9 mouse cellular contexts compared by ENCODE assay signal in the genomic region with DNA sequence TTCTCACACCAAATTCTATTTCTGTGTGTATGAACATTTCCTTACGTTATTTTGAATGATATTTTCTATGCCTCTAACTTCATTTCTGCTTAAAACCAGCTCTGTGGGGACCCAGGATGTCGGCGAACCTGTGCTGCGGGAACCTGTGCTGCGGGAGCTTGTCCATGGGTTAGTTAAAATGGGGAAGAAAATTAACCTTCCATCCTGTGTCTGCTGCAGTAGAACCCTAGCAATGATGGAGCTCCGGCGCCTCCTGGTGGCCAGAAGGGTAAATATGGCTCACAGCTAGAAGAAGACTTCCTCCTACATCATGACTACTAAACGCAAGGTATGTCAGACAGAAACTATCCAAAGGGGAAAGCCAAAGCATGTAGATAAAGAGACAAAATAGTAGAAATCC. TPM values are rescaled to one million over a fixed set of nuclear protein-coding genes. Genes with fewer than 3 reads are reported as not detected.
DNase-seq lines count a peak whose midpoint lies in the region; TF ChIP-seq lines count a peak whose summit lies in the region.
"Had no signal": no experiment of that assay in that cellular context is flagged by ENCODE, and none has a peak within 500 bp of the region (broad histone marks: within the 10 kb centered on the region; RNA-seq: fewer than 3 reads in every experiment).

No protein-coding gene starts in this region.

- peak; percentile 99 for TF ChIP-seq RAD21 in MEL (IDR thresholded peaks at IDR 0.05; ENCODE audit: low read depth, low read length)

- no peaks in the 10 kb centered on the region for H3K79me2 ChIP-seq in MEL (ENCODE audit: control insufficient read depth, insufficient read depth, low read length, poor library complexity)

- no peak overlapping the region for H3K27ac ChIP-seq in MEL (ENCODE audit: control insufficient read depth, low read depth, low read length)
- H3K27ac ChIP-seq in gastrocnemius, adult 2 months = no peak overlapping the region
- H3K27ac ChIP-seq: liver, embryonic 15.5 days had no signal

- no peak for TF ChIP-seq EP300 in MEL (IDR thresholded peaks at IDR 0.05; ENCODE audit: low read depth in 1 of 2, low read length in 2 of 2)

- intact Hi-C loops in heart, postnatal 25 days (cut with DNase I) = no loop called here
- intact Hi-C loops in gastrocnemius, adult 2 months (cut with DNase I) = loop anchor here (2.0 kb wide), 1 partner anchor 1494 kb away; no protein-coding TSS in a partner anchor

- no peaks in the 10 kb centered on the region for H3K9me3 ChIP-seq in MEL (replicated peaks; ENCODE audit: insufficient read depth, low read length)
- H3K9me3 ChIP-seq: liver, embryonic 15.5 days had no signal

- H3K27me3 ChIP-seq in MEL (ENCODE audit: control insufficient read depth in 1 of 2, insufficient read depth in 2 of 2, low read length in 2 of 2) = no peaks in the 10 kb centered on the region
- H3K27me3 ChIP-seq: liver, embryonic 15.5 days had no signal

- H3K36me3 ChIP-seq in MEL (ENCODE audit: control insufficient read depth in 1 of 2, insufficient read depth in 2 of 2, low read length in 2 of 2) = no peaks in the 10 kb centered on the region
- H3K36me3 ChIP-seq: liver, embryonic 15.5 days had no signal

- H3K4me3 ChIP-seq in MEL (ENCODE audit: control insufficient read depth in 1 of 2, insufficient read depth in 1 of 2, low read depth in 2 of 2, low read length in 2 of 2) = no peak overlapping the region
- no peak overlapping the region for H3K4me3 ChIP-seq in gastrocnemius, adult 2 months
- H3K4me3 ChIP-seq: liver, embryonic 15.5 days had no signal

- peak; percentile 91 to 96 (median 94) for TF ChIP-seq CTCF in MEL (IDR thresholded peaks at IDR 0.05 in 2 of 3, conservative IDR thresholded peaks at IDR 0.05 in 1 of 3; ENCODE audit: control insufficient read depth in 1 of 3, insufficient read depth in 1 of 3, low read depth in 2 of 3, low read length in 3 of 3, poor library complexity in 1 of 3, severe bottlenecking in 1 of 3)
- TF ChIP-seq CTCF in gastrocnemius, adult 2 months (IDR thresholded peaks at IDR 0.05) = peak; percentile 80

- H3K9ac ChIP-seq in MEL (ENCODE audit: control insufficient read depth, low read depth, low read length, poor library complexity, severe bottlenecking) = no peak overlapping the region
- H3K9ac ChIP-seq: liver, embryonic 15.5 days had no signal

- no peaks in the 10 kb centered on the region for H3K4me1 ChIP-seq in MEL (ENCODE audit: control insufficient read depth in 1 of 2, insufficient read depth in 2 of 2, low read length in 2 of 2)
- H3K4me1 ChIP-seq: liver, embryonic 15.5 days had no signal

- no peak for TF ChIP-seq POLR2A in MEL (IDR thresholded peaks at IDR 0.05; ENCODE audit: control insufficient read depth in 1 of 2, insufficient read depth in 1 of 2, low read depth in 1 of 2, low read length in 2 of 2, poor library complexity in 1 of 2)

- peak; percentile 86 for DNase-seq in heart, adult 11 months
- DNase-seq in heart, postnatal 25 days (ENCODE audit: low spot score) = no peak
- peak; percentile 87 for DNase-seq in MEL (ENCODE audit: low read depth, low spot score)
- DNase-seq in cerebellum, adult 8-10 months = peak; percentile 64
- DNase-seq in gastrocnemius, adult 2 months = peak; percentile 76
- peak; percentile 68 for DNase-seq in layer of hippocampus, adult 9-11 months
- peak; percentile 57 to 76 for DNase-seq in lung, postnatal 4 days
- peak; percentile 42 to 77 for DNase-seq in spleen, postnatal 10 days (ENCODE audit: low spot score in 2 of 2)

TF ChIP-seq in MEL, 35 proteins besides CTCF, POLR2A, EP300 and RAD21:
- TF ChIP-seq MXI1 (IDR thresholded peaks at IDR 0.05; ENCODE audit: low read depth, low read length) (no peak), GATA1 (IDR thresholded peaks at IDR 0.05; ENCODE audit: low read depth, low read length) (no peak), TAL1 (IDR thresholded peaks at IDR 0.05; ENCODE audit: low read length) (no peak), BHLHE40 (IDR thresholded peaks at IDR 0.05; ENCODE audit: borderline replicate concordance, low read depth, low read length) (no peak), SMC3 (IDR thresholded peaks at IDR 0.05; ENCODE audit: low read depth, low read length) (peak; percentile 90), CHD1 (IDR thresholded peaks at IDR 0.05; ENCODE audit: low read depth, low read length) (no peak), SIN3A (IDR thresholded peaks at IDR 0.05; ENCODE audit: low read length) (no peak), E2F4 (IDR thresholded peaks at IDR 0.05; ENCODE audit: borderline replicate concordance, low read depth, low read length) (no peak), ZC3H11A (IDR thresholded peaks at IDR 0.05; ENCODE audit: low read depth, low read length) (peak; percentile 89), NRF1 (IDR thresholded peaks at IDR 0.05; ENCODE audit: insufficient read depth, low read depth, low read length, poor library complexity, severe bottlenecking) (no peak), MAX (IDR thresholded peaks at IDR 0.05; ENCODE audit: low read length) (no peak)

RNA-seq across cellular contexts. Expression of gene Ppp2r5c, which starts 48.6 kb away (rescaled TPM):
- 10 to 100 TPM; 90.4 to 91.5 TPM for total RNA-seq in heart, postnatal 25 days (2021)
- 72.0 and 78.6 TPM in 2 replicates for total RNA-seq in MEL (2012; rRNA removed)
- 10 to 100 TPM; 93.9 to 100.0 TPM for polyA plus RNA-seq in MEL (2012; ENCODE audit: insufficient read depth in 1 of 2, insufficient read length in 2 of 2, low read depth in 1 of 2, low replicate concordance in 2 of 2, missing spikeins in 1 of 2)
- total RNA-seq in gastrocnemius, adult 2 months (2021) = 10 to 100 TPM; 57.9 to 80.9 TPM
